Mouse (Mus musculus): ENCODE results near the gene Ggps1.

DNA sequence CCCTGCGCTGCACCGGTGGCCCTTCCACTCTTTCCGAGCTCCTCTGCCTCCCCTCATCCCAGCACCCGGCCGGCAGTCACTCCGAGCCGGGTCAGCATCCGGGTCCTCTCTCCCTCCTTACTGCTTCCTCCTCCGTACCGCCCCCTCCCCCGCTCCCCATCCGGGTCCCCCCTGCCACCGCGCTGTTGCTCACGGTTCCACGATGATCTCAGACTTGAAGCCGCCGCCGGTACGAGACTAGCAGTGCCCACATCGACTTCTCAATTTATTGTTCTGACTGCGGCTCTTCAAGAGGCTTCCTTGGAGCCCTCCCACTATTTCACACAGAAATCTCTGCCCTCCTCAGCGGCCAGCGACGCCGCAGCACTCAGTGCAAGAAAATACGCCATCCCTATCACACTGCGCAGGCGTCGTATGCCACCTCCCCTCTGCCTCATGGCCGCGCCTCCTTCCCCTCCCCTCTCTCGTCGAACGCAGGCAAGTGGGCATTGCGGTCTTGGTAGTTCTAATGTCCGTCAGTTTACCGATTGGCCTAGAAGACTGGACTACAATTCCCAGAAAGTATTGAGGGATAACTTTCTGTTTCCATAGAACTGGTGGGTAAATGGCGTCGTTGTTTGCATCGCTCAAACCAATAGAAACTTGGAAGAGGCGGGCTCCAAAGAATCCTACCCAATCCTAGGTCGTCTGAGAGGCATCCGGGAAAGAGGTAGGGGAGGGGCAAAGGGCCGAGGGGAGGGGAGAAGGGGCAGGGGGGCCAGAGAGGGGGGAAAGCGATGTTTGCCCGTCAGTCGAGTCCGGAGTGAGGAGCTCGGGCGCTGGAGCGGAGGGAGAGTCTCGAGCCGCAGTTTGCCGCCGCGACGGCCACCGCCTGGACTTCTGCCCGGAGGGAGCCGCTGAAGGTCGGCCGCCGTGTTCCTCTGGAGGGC, at the start of gene Ggps1, which contains the start of gene Arid4b:
- TF ChIP-seq POLR2A (IDR thresholded peaks at IDR 0.05; ENCODE audit: borderline replicate concordance, extremely low read depth, insufficient read depth, insufficient read length, poor library complexity, severe bottlenecking) (peak; percentile 92), CTCF (IDR thresholded peaks at IDR 0.05; ENCODE audit: borderline replicate concordance, extremely low read depth, insufficient read depth, insufficient read length) (no peak)

All from brain, embryonic 14.5 days (tissue).